Mouse (Mus musculus) G1E (cell line): Measurements from ENCODE around the gene Fubp1. TPM values are rescaled to one million over a fixed set of nuclear protein-coding genes. Genes with fewer than 3 reads are reported as not detected.

Experiments
- ATAC-seq: 2 replicates; pipeline ENCODE4 v1.8.0; 2016; ENCODE audit warnings: mild to moderate bottlenecking; ENCODE audit not compliant: insufficient number of reproducible peaks, poor library complexity, low FRiP score, severe bottlenecking; ENCODE audit errors: extremely low read depth
- DNase-seq: peaks from one replicate; pipeline ENCODE4 v3.0.0; 2012; ENCODE audit warnings: low spot score
- H3K27me3 ChIP-seq: 2 replicates; pipeline ENCODE4 v1.6.1; 2012; ENCODE audit warnings: mild to moderate bottlenecking, low read length, inconsistent platforms; ENCODE audit not compliant: insufficient read depth
- H3K36me3 ChIP-seq: replicated peaks from 2 replicates; pipeline ENCODE3; 2012; ENCODE audit warnings: mild to moderate bottlenecking, inconsistent platforms
- H3K4me1 ChIP-seq: 2 replicates; pipeline ENCODE4 v1.6.1; 2012; ENCODE audit warnings: low read depth, low read length, inconsistent platforms, mixed read lengths; ENCODE audit not compliant: insufficient read depth
- H3K4me3 ChIP-seq: 2 replicates; pipeline ENCODE4 v1.5.1; 2012; ENCODE audit warnings: low read depth, mild to moderate bottlenecking, inconsistent platforms, low read length, moderate library complexity, mixed read lengths
- H3K9me3 ChIP-seq: replicated peaks from 2 replicates; pipeline ENCODE4 v1.6.1; 2012; ENCODE audit warnings: inconsistent platforms
- CTCF ChIP-seq: IDR thresholded peaks from 2 replicates; pipeline ENCODE4 v1.5.1; 2012; ENCODE audit warnings: low read depth, low read length, inconsistent platforms, mixed read lengths
- GATA1 ChIP-seq: IDR thresholded peaks from 2 replicates; pipeline ENCODE4 v1.6.1; 2012; ENCODE audit warnings: borderline replicate concordance, low read length, inconsistent platforms, mixed read lengths
- GATA2 ChIP-seq: IDR thresholded peaks from 2 replicates; pipeline ENCODE4 v1.6.1; 2012; ENCODE audit warnings: low read depth, low read length, inconsistent platforms, borderline replicate concordance
- POLR2AphosphoS5 ChIP-seq: IDR thresholded peaks from 2 replicates; pipeline ENCODE4 v1.6.1; 2012; ENCODE audit warnings: low read depth, low read length, inconsistent platforms; ENCODE audit not compliant: insufficient replicate concordance
- TAL1 ChIP-seq: conservative IDR thresholded peaks from 2 replicates; pipeline ENCODE4 v1.6.1; 2012; ENCODE audit warnings: low read depth, low read length, inconsistent platforms, mixed read lengths
- polyA plus RNA-seq: library from polyadenylated mRNA; stranded (reverse); fragments of >175 nt; gene quantifications from 2 replicates; pipeline ENCODE4 v1.2.3, GENCODE M21; 2012
- total RNA-seq, 2 experiments: library from RNA; stranded (forward) in 1 of 2; stranded (reverse) in 1 of 2; fragments of 200-1000 nt in 1 of 2; fragments of >200 nt in 1 of 2; fragmentation: Nextera tagmentation in 1 of 2; gene quantifications; 2 replicates each; pipeline ENCODE4 v1.2.3; 2014 to 2017

Gene Fubp1
- total and polyA plus RNA-seq, 3 experiments: 310 to 577 (median 313) TPM

DNA sequence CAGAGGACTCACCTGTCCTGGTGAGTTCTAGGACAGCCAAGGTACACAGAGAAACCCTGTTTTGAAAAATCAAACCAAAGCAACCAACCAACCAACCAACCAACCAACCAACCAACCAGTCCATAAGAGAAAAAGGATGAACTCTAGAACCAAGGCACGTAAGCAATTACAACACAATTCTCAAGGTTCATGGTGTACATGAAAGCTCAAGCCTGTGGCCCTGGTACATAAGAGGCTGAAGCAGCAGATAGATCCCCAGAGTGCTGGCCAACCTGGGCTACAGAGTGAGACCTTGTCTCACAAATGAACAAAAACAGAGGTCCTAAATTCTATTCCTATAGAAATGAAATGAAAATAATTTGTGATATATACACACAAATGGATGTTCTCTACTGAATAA is 74.1 kb downstream of the Fubp1 start:
- DNase-seq: no peak
- Histone ChIP-seq H3K4me3 (no peak overlapping the region), H3K36me3 (peaks cover 68% of the 10 kb centered on the region), H3K9me3 (no peaks in the 10 kb centered on the region), H3K4me1 (no peaks in the 10 kb centered on the region), H3K27me3 (no peaks in the 10 kb centered on the region)
- ATAC-seq: no peak
- TF ChIP-seq CTCF: no peak
- TF ChIP-seq GATA2: no peak
- TF ChIP-seq POLR2AphosphoS5: no peak
- TF ChIP-seq GATA1: no peak
- TF ChIP-seq TAL1: no peak

DNA sequence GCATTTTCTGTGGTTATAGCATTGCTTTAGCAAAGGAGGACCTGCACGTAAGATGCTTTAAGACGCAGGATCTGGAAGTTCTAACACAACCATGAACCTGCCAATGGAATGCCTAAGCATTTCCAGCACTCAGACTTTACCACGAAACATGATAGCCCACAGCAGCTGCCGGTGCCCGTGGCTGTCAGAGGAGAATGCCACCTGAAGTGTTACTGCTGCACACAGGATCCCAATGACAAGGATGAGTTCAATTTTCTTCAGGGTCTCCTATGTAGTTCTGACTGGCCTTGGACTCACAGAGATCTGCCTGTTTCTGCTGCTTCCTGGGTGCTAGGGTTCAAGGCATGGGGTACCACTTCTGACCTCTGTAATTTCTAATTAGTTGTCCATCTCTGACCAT is 74.5 kb downstream of the Fubp1 start:
- DNase-seq: no peak
- Histone ChIP-seq H3K27me3 (no peaks in the 10 kb centered on the region), H3K4me1 (no peaks in the 10 kb centered on the region), H3K4me3 (no peak overlapping the region), H3K9me3 (no peaks in the 10 kb centered on the region), H3K36me3 (peaks cover 68% of the 10 kb centered on the region)
- ATAC-seq: no peak
- TF ChIP-seq GATA2: no peak
- no peak for TF ChIP-seq POLR2AphosphoS5
- TF ChIP-seq TAL1: no peak
- no peak for TF ChIP-seq CTCF
- no peak for TF ChIP-seq GATA1

Other genes starting within 250 kb of the Fubp1 start
- not detected in 2 replicates for gene Gipc2, start 44.2 kb upstream of the Fubp1 start, total RNA-seq (2014; fragmentation: Nextera tagmentation)
- 0.33 TPM in 1 of 2 replicates, not detected in the other for gene Gipc2, start 44.2 kb upstream of the Fubp1 start, total RNA-seq (2017)
- not detected in 2 replicates for gene Gipc2, start 44.2 kb upstream of the Fubp1 start, polyA plus RNA-seq
- gene Dnajb4, start 120 bp upstream of the Fubp1 start, total RNA-seq (2014; fragmentation: Nextera tagmentation): 27.3 and 32.6 TPM in 2 replicates
- gene Dnajb4, start 120 bp upstream of the Fubp1 start, total RNA-seq (2017): 23.8 and 26.4 TPM in 2 replicates
- gene Dnajb4, start 120 bp upstream of the Fubp1 start, polyA plus RNA-seq: 1.3 and 2.4 TPM in 2 replicates
- gene Nexn, start 55.9 kb downstream of the Fubp1 start, total RNA-seq (2014; fragmentation: Nextera tagmentation): not detected in 2 replicates
- 0.35 and 1.0 TPM in 2 replicates for gene Nexn, start 55.9 kb downstream of the Fubp1 start, total RNA-seq (2017)
- not detected in 2 replicates for gene Nexn, start 55.9 kb downstream of the Fubp1 start, polyA plus RNA-seq
- gene Miga1, start 130.0 kb downstream of the Fubp1 start, total RNA-seq (2014; fragmentation: Nextera tagmentation): 55.7 and 59.3 TPM in 2 replicates
- 25.9 and 28.6 TPM in 2 replicates for gene Miga1, start 130.0 kb downstream of the Fubp1 start, total RNA-seq (2017)
- 26.6 and 38.4 TPM in 2 replicates for gene Miga1, start 130.0 kb downstream of the Fubp1 start, polyA plus RNA-seq
- gene Usp33, start 136.1 kb downstream of the Fubp1 start, total RNA-seq (2014; fragmentation: Nextera tagmentation): 85.7 and 96.5 TPM in 2 replicates
- gene Usp33, start 136.1 kb downstream of the Fubp1 start, total RNA-seq (2017): 102 and 108 TPM in 2 replicates
- gene Usp33, start 136.1 kb downstream of the Fubp1 start, polyA plus RNA-seq: 12.1 and 16.8 TPM in 2 replicates
- 64.4 and 86.9 TPM in 2 replicates for gene Zzz3, start 185.1 kb downstream of the Fubp1 start, total RNA-seq (2014; fragmentation: Nextera tagmentation)
- gene Zzz3, start 185.1 kb downstream of the Fubp1 start, total RNA-seq (2017): 81.3 and 85.5 TPM in 2 replicates
- gene Zzz3, start 185.1 kb downstream of the Fubp1 start, polyA plus RNA-seq: 11.8 and 14.3 TPM in 2 replicates